Mouse (Mus musculus): Measurements from ENCODE around the gene Slc23a2. TPM values are rescaled to one million over a fixed set of nuclear protein-coding genes. Genes with fewer than 3 reads are reported as not detected.

Slc23a2 gene
- polyA plus RNA-seq (2015; fragmentation: Nextera tagmentation; extraction: Ambion mirVana): 25.5 and 25.9 TPM in 2 replicates

DNA sequence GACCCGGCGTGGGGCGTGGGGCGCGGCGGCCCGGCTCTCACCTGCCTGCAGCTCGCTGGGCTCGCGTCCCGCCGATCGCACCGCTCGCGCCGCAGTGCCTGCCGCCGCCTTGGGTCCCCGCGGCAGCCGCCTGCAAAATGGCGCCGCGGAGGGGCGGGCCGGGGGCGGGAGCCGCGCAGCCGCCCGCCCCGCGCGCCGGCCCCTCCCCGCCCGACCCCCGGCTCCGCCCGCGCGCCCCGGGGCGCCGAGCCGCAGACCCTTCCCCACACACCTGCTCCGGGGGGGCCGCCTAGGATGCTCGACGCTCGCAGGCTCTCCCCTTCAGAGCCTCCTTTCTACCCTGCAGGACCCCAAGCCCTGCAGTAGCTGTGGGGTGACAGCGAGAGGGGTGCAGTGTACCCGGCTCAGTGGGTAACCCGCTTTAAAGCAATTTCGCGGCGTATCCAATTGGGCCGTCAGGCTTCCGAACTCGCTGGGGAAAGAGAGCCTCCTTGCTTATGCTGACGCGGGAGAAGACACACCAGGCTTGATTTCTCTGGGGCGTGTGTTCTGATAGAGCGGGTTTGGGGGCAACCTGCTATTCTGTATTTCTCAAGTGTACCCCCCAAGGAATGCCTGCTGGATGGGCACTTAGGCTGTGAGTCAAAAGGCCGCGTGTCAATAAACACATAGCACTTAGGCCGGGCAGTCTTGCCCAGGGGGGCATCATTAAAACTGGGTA, at the start of gene Slc23a2:
Slc23a2 (minus strand) TSS at position 138 of the 721 bp plus-strand sequence.
- H3K4me2 ChIP-seq: peak within 1 kb of the TSS; percentile 85
- H3K27ac ChIP-seq: peak within 1 kb of the TSS; percentile 82
- H3K4me3 ChIP-seq: peak within 1 kb of the TSS; percentile 84
- peak within 1 kb of the TSS; percentile 92 for H3K9ac ChIP-seq
- H3K27me3 ChIP-seq: 0 out of 2 replicates have a peak, but pooled peaks cover 6% of the 10 kb centered on the region
- WGBS: 1% methylated on average over 35 of the region's 68 CpGs
- no peaks in the 10 kb centered on the region for H3K9me3 ChIP-seq
- H3K36me3 ChIP-seq: peaks cover 3% of the 10 kb centered on the region
- H3K4me1 ChIP-seq (replicated peaks): peaks cover 23% of the 10 kb centered on the region
- ATAC-seq (ENCODE audit: low FRiP score): peak; percentile 91

DNA sequence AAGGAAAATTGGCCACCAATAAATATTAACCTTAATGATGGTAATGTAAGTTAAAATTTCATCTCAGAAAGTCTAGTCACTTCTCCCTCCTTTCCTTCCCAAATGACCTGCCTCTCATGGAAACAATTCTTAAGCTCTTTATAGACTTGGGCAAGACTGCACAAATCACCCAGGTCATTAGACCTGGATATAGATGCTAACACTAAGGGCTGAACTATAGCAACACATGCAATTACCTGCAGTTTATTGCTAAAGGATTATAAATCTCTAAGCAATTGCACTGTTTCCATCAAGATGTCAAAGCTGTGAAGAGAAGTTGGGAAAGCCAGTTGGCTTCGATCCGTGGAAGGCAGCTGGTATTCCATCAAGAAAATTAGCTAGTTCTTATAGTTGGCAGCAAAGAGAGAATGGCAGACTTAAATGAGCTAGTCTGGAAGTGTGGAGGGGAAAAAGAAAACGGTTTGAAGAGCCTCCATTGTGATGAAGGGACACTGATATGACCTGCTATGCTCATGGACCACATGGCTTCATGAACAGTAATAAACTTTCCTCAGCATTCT, 45.8 kb upstream of the Slc23a2 start:
- Histone ChIP-seq H3K4me2 (no peak overlapping the region), H3K9me3 (no peaks in the 10 kb centered on the region), H3K4me1 (replicated peaks) (no peaks in the 10 kb centered on the region), H3K36me3 (no peaks in the 10 kb centered on the region), H3K4me3 (no peak overlapping the region), H3K9ac (no peak overlapping the region), H3K27ac (no peak overlapping the region), H3K27me3 (no peaks in the 10 kb centered on the region)
- WGBS: 79% methylated on average over 3 of the region's 3 CpGs
- no peak for ATAC-seq (ENCODE audit: low FRiP score)

DNA sequence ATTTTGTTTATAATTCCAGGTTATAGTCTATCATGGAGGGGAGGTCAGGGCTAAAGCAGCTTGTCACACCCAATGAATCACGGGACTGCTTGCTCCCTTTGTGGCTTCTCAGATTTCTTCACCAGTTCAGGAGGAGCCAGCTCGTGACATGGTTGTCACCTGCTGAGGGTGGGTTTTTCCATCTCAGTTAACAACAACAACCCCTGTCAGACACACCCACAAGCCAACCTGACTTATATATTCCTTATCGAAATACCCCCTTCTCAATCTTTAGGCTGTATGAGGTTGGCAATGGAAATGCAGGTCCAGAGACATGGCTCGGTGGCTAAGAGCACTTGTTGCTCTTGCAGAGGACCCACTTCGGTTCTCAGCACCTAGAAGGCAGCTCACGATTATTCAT, 39.0 kb upstream of the Slc23a2 start:
- Histone ChIP-seq H3K9ac (no peak overlapping the region), H3K9me3 (no peaks in the 10 kb centered on the region), H3K27me3 (no peaks in the 10 kb centered on the region), H3K4me1 (replicated peaks) (no peaks in the 10 kb centered on the region), H3K4me3 (no peak overlapping the region), H3K4me2 (no peak overlapping the region), H3K36me3 (no peaks in the 10 kb centered on the region), H3K27ac (no peak overlapping the region)
- WGBS: 76% methylated on average over 6 of the region's 6 CpGs
- ATAC-seq (ENCODE audit: low FRiP score): no peak

DNA sequence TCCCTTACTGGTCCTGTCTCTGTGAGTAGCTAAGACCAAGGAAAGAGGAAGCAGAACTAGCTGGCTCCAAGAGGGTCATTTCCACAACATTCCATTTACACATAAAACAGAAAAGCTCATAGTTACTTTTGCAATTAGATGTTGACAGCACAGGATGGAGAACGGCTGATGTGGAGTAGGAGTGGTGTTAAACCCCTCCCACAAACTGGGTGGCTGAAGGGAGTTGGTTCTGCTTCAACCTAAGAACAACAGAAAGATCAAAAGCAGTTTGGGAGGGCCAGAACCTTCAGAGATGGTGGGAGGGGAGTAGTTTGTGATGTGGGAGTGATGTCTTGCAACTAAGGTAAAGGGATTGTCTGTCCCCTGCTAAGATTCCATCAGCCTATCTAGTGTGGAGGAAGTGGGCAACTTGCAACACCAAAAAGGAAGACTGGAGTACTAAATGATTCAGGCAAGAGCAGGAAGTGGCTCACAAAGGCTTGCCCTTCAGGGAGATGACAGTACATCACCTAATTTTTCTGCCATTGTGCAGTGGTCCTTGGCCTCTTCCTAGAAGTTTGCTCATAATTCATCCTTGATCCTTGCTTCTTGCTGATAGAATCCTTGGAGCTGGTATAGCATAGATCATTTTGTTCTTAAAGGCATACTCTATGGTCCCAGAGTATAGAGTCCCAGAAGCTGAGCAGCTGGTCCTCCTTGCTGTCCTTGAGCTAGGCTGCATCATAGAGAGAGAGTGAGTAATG, 35.7 kb upstream of the Slc23a2 start:
- Histone ChIP-seq H3K27ac (no peak overlapping the region), H3K9ac (no peak overlapping the region), H3K4me3 (no peak overlapping the region), H3K27me3 (no peaks in the 10 kb centered on the region), H3K36me3 (no peaks in the 10 kb centered on the region), H3K9me3 (no peaks in the 10 kb centered on the region), H3K4me1 (replicated peaks) (no peaks in the 10 kb centered on the region), H3K4me2 (no peak overlapping the region)
- WGBS: 86% methylated on average over 1 of the region's 1 CpGs
- no peak for ATAC-seq (ENCODE audit: low FRiP score)

DNA sequence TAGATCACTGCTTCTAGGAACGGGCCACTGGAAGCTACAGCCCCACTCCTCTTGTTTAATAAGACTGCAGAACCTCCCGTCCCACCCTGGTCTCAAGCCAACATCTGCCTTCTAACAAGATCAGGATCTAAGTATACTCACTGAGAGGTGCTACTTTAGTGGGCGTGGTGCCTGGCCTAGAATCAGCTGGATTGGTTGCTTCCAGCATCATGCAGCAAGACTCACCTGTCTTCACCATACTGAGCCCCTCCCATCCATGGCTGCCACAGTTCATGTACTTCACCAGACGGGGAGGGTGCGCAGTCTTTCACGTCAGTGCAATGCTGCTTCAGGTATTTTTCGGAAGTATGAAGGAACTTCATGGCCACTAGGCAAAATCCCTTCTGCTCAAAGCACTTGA, 34.5 kb upstream of the Slc23a2 start:
- no peaks in the 10 kb centered on the region for H3K4me1 ChIP-seq (replicated peaks)
- no peak overlapping the region for H3K4me2 ChIP-seq
- 95% methylated on average over 7 of the region's 7 CpGs for WGBS
- no peaks in the 10 kb centered on the region for H3K27me3 ChIP-seq
- H3K36me3 ChIP-seq: no peaks in the 10 kb centered on the region
- no peaks in the 10 kb centered on the region for H3K9me3 ChIP-seq
- no peak overlapping the region for H3K4me3 ChIP-seq
- no peak overlapping the region for H3K27ac ChIP-seq
- H3K9ac ChIP-seq: no peak overlapping the region
- no peak for ATAC-seq (ENCODE audit: low FRiP score)

DNA sequence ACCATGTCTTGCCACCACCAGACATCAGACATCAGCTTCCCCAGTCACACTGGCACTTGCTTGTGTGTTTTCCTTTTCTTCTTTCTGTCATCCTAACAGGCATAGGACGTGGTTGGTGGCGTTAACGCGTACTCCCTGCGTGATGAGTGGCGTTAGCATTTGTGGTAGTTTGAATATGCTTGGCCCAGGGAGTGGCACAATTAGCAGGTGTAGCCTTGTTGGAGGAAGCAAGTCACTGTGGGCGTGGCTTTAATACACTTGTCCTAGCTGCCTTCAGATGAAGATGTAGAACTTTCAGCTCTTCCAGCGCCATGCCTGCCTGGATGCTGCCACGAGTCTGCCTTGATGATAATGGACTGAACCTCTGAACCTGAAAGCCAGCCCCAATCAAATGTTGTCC, 32.5 kb upstream of the Slc23a2 start:
- no peaks in the 10 kb centered on the region for H3K27me3 ChIP-seq
- H3K9me3 ChIP-seq: no peaks in the 10 kb centered on the region
- H3K9ac ChIP-seq: no peak overlapping the region
- ATAC-seq (ENCODE audit: low FRiP score): no peak
- H3K27ac ChIP-seq: no peak overlapping the region
- no peak overlapping the region for H3K4me2 ChIP-seq
- 88% methylated on average over 9 of the region's 9 CpGs for WGBS
- no peak overlapping the region for H3K4me3 ChIP-seq
- H3K36me3 ChIP-seq: no peaks in the 10 kb centered on the region
- H3K4me1 ChIP-seq (replicated peaks): no peaks in the 10 kb centered on the region

DNA sequence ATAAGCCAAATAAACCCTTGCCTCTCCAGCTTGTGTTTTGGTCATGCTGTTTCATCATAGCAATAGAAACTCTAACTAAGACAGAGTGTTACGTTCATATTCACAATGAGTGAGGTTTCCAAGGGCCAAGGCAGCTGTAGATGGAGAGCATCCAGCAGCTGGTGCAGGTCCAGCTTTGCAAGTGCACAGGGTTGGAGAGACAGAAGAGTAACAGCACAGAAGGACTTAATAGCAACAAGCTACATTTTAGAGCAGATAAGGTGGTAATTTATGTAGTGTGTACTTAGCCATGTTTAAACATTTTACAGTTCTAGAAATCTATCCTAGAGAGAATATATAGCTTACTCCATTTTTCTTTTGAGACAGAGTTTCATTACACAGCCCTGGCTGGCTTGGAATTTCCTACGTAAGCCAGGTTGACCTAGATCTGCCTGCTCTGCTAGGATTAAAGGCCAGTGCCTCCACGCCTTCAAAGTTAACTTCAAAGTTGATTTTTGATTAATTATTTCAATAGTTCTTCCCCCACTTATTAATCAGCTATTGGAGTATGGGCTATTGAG, 31.5 kb upstream of the Slc23a2 start:
- Histone ChIP-seq H3K4me3 (no peak overlapping the region), H3K9me3 (no peaks in the 10 kb centered on the region), H3K27me3 (no peaks in the 10 kb centered on the region), H3K27ac (no peak overlapping the region), H3K4me1 (replicated peaks) (no peaks in the 10 kb centered on the region), H3K36me3 (no peaks in the 10 kb centered on the region), H3K4me2 (no peak overlapping the region), H3K9ac (no peak overlapping the region)
- ATAC-seq (ENCODE audit: low FRiP score): no peak
- WGBS: 92% methylated on average over 3 of the region's 3 CpGs

DNA sequence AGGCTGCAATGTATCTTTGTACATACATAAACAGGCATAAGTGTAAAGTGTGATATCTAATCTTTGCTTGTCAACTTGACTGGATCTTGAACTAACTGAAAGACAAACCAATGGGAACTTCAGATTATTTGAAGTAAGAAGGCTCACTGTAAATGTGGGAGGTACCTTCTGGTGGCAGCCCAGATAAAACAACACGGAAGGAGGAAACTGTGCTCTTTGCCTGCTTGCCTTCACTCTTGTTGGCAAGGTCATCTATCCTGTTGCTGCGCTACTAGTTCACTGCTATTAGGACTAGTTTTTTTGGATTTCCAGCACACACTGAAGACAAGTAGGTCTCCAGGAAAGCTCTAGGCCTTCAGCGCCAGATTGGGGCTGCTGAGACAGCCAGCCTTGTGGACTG, 29.1 kb upstream of the Slc23a2 start:
- H3K4me3 ChIP-seq: no peak overlapping the region
- H3K27ac ChIP-seq: no peak overlapping the region
- H3K9me3 ChIP-seq: no peaks in the 10 kb centered on the region
- no peaks in the 10 kb centered on the region for H3K27me3 ChIP-seq
- no peak overlapping the region for H3K9ac ChIP-seq
- WGBS: 90% methylated on average over 3 of the region's 3 CpGs
- no peaks in the 10 kb centered on the region for H3K36me3 ChIP-seq
- H3K4me1 ChIP-seq (replicated peaks): no peaks in the 10 kb centered on the region
- H3K4me2 ChIP-seq: no peak overlapping the region
- ATAC-seq (ENCODE audit: low FRiP score): no peak

DNA sequence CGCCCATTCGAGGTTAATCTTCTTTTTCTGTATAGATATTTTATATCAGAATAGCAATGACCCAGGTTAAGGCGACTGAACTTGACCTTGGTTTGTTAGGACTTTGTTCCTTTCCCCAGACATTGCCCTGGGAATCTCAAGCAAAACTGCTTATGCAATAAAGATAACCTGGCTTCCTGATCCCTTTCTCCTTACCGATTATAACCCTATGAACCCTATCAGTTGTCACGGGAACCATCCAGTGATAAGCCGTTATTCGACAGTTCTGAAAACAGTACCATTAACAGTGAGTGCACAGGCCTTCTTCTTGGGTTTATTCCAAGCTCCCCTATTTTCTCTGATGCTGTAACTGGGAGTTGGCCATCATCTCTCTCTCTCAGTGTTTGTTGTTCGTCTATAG, 27.0 kb upstream of the Slc23a2 start:
- Histone ChIP-seq H3K9ac (no peak overlapping the region), H3K9me3 (no peaks in the 10 kb centered on the region), H3K4me1 (replicated peaks) (no peaks in the 10 kb centered on the region), H3K27me3 (no peaks in the 10 kb centered on the region), H3K27ac (no peak overlapping the region), H3K4me2 (no peak overlapping the region), H3K4me3 (no peak overlapping the region), H3K36me3 (no peaks in the 10 kb centered on the region)
- ATAC-seq (ENCODE audit: low FRiP score): no peak
- WGBS: 84% methylated on average over 8 of the region's 8 CpGs

DNA sequence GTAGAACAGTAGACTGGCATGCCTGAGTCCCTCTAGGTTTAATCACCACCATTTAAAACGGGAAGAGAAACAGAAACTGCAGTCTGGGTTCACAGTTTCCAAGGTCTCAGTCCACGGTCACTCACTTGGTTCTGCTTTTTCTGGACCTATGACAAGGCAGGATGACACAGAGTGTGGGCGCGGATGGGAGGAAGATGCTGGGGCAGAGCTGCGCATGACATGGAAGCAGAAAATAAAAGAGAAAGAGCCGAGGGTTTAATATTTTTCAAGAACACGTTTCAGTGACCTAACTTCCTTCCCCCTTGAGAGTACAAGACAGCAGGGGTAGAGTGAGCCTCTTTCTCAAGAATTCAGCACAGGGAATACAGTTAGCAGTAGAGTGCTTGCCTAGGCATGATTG, 24.2 kb upstream of the Slc23a2 start:
- Histone ChIP-seq H3K4me1 (replicated peaks) (no peaks in the 10 kb centered on the region), H3K36me3 (no peaks in the 10 kb centered on the region), H3K27ac (no peak overlapping the region), H3K4me3 (no peak overlapping the region), H3K9ac (no peak overlapping the region), H3K4me2 (no peak overlapping the region), H3K9me3 (no peaks in the 10 kb centered on the region), H3K27me3 (no peaks in the 10 kb centered on the region)
- WGBS: 82% methylated on average over 7 of the region's 7 CpGs
- ATAC-seq (ENCODE audit: low FRiP score): no peak

DNA sequence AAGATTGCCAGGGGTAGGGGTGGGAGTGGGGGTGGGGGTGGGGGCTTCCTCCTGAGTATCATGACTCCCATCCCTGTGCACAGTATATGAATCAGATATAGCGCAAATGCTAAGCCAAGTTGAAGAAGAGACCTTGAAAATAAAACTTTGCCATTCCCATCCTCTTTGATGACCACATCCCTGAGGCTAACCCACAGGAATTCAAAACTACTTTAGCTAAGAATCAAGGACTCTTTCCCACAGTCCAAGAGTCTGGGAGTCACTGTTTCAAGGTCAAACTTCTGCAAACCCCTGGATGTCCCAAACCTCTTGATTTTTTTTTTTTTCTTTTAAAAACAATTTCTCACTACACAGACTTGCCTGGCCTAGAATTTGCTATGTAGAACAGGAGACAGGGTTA, 18.7 kb upstream of the Slc23a2 start:
- H3K4me3 ChIP-seq: no peak overlapping the region
- H3K9ac ChIP-seq: no peak overlapping the region
- 100% methylated on average over 1 of the region's 1 CpGs for WGBS
- H3K27ac ChIP-seq: no peak overlapping the region
- H3K4me2 ChIP-seq: no peak overlapping the region
- ATAC-seq (ENCODE audit: low FRiP score): no peak
- no peaks in the 10 kb centered on the region for H3K27me3 ChIP-seq
- H3K9me3 ChIP-seq: no peaks in the 10 kb centered on the region
- no peaks in the 10 kb centered on the region for H3K36me3 ChIP-seq
- H3K4me1 ChIP-seq (replicated peaks): no peaks in the 10 kb centered on the region

DNA sequence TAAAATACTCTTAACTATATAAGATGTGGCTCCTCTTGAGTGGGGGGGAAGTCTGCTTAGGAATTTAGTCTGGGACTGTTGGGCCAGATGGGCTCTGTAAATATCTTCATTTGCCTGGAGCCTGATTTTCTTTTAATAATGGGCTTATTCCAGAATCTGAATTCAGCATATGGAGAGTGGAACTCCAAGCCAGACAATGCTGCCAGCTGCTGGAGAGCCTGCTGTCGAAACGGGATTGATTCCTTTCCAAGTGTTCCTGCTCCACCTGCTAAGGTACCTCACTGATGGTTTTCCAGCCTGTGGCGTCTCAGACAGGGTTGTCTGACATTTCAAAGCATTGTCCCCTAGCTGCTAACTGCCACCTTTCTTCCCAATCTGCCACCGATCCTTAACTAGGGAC, 12.6 kb upstream of the Slc23a2 start:
- Histone ChIP-seq H3K27me3 (no peaks in the 10 kb centered on the region), H3K27ac (no peak overlapping the region), H3K36me3 (no peaks in the 10 kb centered on the region), H3K9ac (no peak overlapping the region), H3K9me3 (no peaks in the 10 kb centered on the region), H3K4me3 (no peak overlapping the region), H3K4me1 (replicated peaks) (no peaks in the 10 kb centered on the region), H3K4me2 (no peak overlapping the region)
- ATAC-seq (ENCODE audit: low FRiP score): no peak
- 73% methylated on average over 4 of the region's 4 CpGs for WGBS

Data from hindbrain, embryonic 13.5 days (tissue).